Mouse (Mus musculus) C2C12 (cell line): Measurements from ENCODE around the gene 4930518I15Rik. TPM values are rescaled to one million over a fixed set of nuclear protein-coding genes. Genes with fewer than 3 reads are reported as not detected.

ENCODE experiments used
- H3K27me3 ChIP-seq: one replicate; pipeline ENCODE4 v1.6.1; 2011; ENCODE audit not compliant: control insufficient read depth, insufficient read depth, insufficient read length
- H3K36me3 ChIP-seq: one replicate; pipeline ENCODE4 v1.6.1; 2011; ENCODE audit not compliant: control insufficient read depth, insufficient read depth
- H3K4me3 ChIP-seq: one replicate; pipeline ENCODE4 v1.5.1; 2011; ENCODE audit warnings: mild to moderate bottlenecking, control low read depth; ENCODE audit not compliant: poor library complexity, insufficient read depth, severe bottlenecking
- H3K79me2 ChIP-seq: one replicate; pipeline ENCODE4 v1.6.1; 2011; ENCODE audit not compliant: control insufficient read depth, insufficient read depth
- H3K79me3 ChIP-seq: one replicate; pipeline ENCODE4 v1.6.1; 2011; ENCODE audit warnings: low read depth, control low read depth
- H3ac ChIP-seq: one replicate; pipeline ENCODE3; 2011; ENCODE audit warnings: low read depth; ENCODE audit not compliant: control insufficient read depth, insufficient read length
- CEBPB ChIP-seq: IDR thresholded peaks from one replicate; pipeline ENCODE4 v1.6.1; 2011; ENCODE audit warnings: low read depth, mild to moderate bottlenecking, control low read depth, moderate library complexity
- CTCF ChIP-seq: IDR thresholded peaks from one replicate; pipeline ENCODE4 v1.5.1; 2011; ENCODE audit not compliant: control insufficient read depth, insufficient read depth, insufficient read length
- FOSL1 ChIP-seq: IDR thresholded peaks from one replicate; pipeline ENCODE4 v1.8.0; 2011; ENCODE audit warnings: mild to moderate bottlenecking, low read length; ENCODE audit not compliant: poor library complexity, insufficient read depth, severe bottlenecking
- MAX ChIP-seq: IDR thresholded peaks from one replicate; pipeline ENCODE4 v1.6.1; 2011; ENCODE audit warnings: mild to moderate bottlenecking, control low read depth
- MYOD1 ChIP-seq: IDR thresholded peaks from one replicate; pipeline ENCODE4 v1.6.1; 2011; ENCODE audit warnings: low read depth; ENCODE audit not compliant: control insufficient read depth, insufficient read length
- MYOG ChIP-seq: IDR thresholded peaks from one replicate; pipeline ENCODE4 v1.6.1; 2011; ENCODE audit not compliant: control insufficient read depth, insufficient read length; ENCODE audit errors: extremely low read depth
- USF1 ChIP-seq: IDR thresholded peaks from one replicate; pipeline ENCODE4 v1.6.1; 2011; ENCODE audit warnings: low read depth, mild to moderate bottlenecking, control low read depth, moderate library complexity
- polyA plus RNA-seq: library from polyadenylated mRNA; unstranded; fragments of >200 nt; fragmentation: generic; extraction: Trizol; gene quantifications from one replicate; pipeline ENCODE4 v1.2.1, GENCODE M21; 2012; ENCODE audit warnings: missing spikeins

4930518I15Rik gene
- polyA plus RNA-seq, 1 experiment: 0.27 TPM

GRCm38 (mm10) chr2:156901344-156901743 lies 43.6 kb upstream of the 4930518I15Rik start:
- no peaks in the 10 kb centered on the region for H3K36me3 ChIP-seq
- peaks cover 7% of the 10 kb centered on the region for H3K27me3 ChIP-seq
- H3K4me3 ChIP-seq: no peak overlapping the region
- no peaks in the 10 kb centered on the region for H3K79me3 ChIP-seq
- H3ac ChIP-seq: no peak overlapping the region
- no peaks in the 10 kb centered on the region for H3K79me2 ChIP-seq
- TF ChIP-seq MYOD1 (no peak), MAX (no peak), CTCF (no peak), CEBPB (no peak), FOSL1 (no peak), MYOG (no peak), USF1 (no peak)

- TF ChIP-seq MAX (no peak), CEBPB (no peak), CTCF (no peak), MYOD1 (no peak), USF1 (no peak), FOSL1 (no peak), MYOG (no peak)
- H3K36me3 ChIP-seq: no peaks in the 10 kb centered on the region
- peaks cover 7% of the 10 kb centered on the region for H3K27me3 ChIP-seq
- no peak overlapping the region for H3K4me3 ChIP-seq
- H3K79me3 ChIP-seq: no peaks in the 10 kb centered on the region
- H3K79me2 ChIP-seq: no peaks in the 10 kb centered on the region
- no peak overlapping the region for H3ac ChIP-seq
Measured at GRCm38 (mm10) chr2:156899184-156899583, 41.4 kb upstream of the 4930518I15Rik start.

- H3K79me2 ChIP-seq: no peaks in the 10 kb centered on the region
- peaks cover 4% of the 10 kb centered on the region for H3K27me3 ChIP-seq
- no peak for TF ChIP-seq MYOD1
- TF ChIP-seq USF1: no peak
- TF ChIP-seq MAX: no peak
- no peak for TF ChIP-seq MYOG
- no peak for TF ChIP-seq CEBPB
- no peak for TF ChIP-seq CTCF
- no peak for TF ChIP-seq FOSL1
- H3K4me3 ChIP-seq: no peak overlapping the region
- H3K79me3 ChIP-seq: no peaks in the 10 kb centered on the region
- no peak overlapping the region for H3ac ChIP-seq
- H3K36me3 ChIP-seq: no peaks in the 10 kb centered on the region
Measured at GRCm38 (mm10) chr2:156898374-156898773, 40.6 kb upstream of the 4930518I15Rik start.

- TF ChIP-seq MYOD1: no peak
- TF ChIP-seq CTCF: no peak
- no peak for TF ChIP-seq FOSL1
- Histone ChIP-seq H3ac (no peak overlapping the region), H3K79me2 (no peaks in the 10 kb centered on the region), H3K79me3 (no peaks in the 10 kb centered on the region), H3K36me3 (no peaks in the 10 kb centered on the region), H3K4me3 (no peak overlapping the region), H3K27me3 (peaks cover 4% of the 10 kb centered on the region)
Measured at GRCm38 (mm10) chr2:156897034-156897433, 39.3 kb upstream of the 4930518I15Rik start.

GRCm38 (mm10) chr2:156896384-156896914 lies 38.7 kb upstream of the 4930518I15Rik start:
- H3K79me3 ChIP-seq: no peaks in the 10 kb centered on the region
- peaks cover 4% of the 10 kb centered on the region for H3K27me3 ChIP-seq
- H3K79me2 ChIP-seq: no peaks in the 10 kb centered on the region
- TF ChIP-seq FOSL1 (no peak), MYOG (no peak), MYOD1 (no peak), CTCF (no peak), USF1 (no peak), CEBPB (no peak), MAX (no peak)
- H3ac ChIP-seq: no peak overlapping the region
- no peak overlapping the region for H3K4me3 ChIP-seq
- no peaks in the 10 kb centered on the region for H3K36me3 ChIP-seq
